Mouse (Mus musculus) embryonic facial prominence, embryonic 12.5 days (tissue): ENCODE measurements around the gene Kcna5. TPM values are rescaled to one million over a fixed set of nuclear protein-coding genes. Genes with fewer than 3 reads are reported as not detected.

ENCODE experiments used
- ATAC-seq: fragments of 200-750 bp; cut with Nextera tagmentation; 2 replicates; pipeline ENCODE4 v1.8.0; 2017; ENCODE audit not compliant: insufficient number of reproducible peaks, insufficient read depth, low FRiP score, low TSS enrichment
- H3K27ac ChIP-seq: fragments of 300-500 bp; sonication (generic); 2 replicates; pipeline ENCODE4 v1.5.1; 2016; ENCODE audit warnings: mild to moderate bottlenecking
- H3K27me3 ChIP-seq: fragments of 300-500 bp; sonication (generic); 2 replicates; pipeline ENCODE4 v1.6.1; 2016; ENCODE audit warnings: mild to moderate bottlenecking, moderate library complexity
- H3K36me3 ChIP-seq: fragments of 300-500 bp; sonication (generic); 2 replicates; pipeline ENCODE4 v1.6.1; 2016; ENCODE audit warnings: mild to moderate bottlenecking
- H3K4me1 ChIP-seq: fragments of 300-500 bp; sonication (generic); 2 replicates; pipeline ENCODE4 v1.6.1; 2016
- H3K4me2 ChIP-seq: fragments of 300-500 bp; sonication (generic); replicated peaks from 2 replicates; pipeline ENCODE4 v1.6.1; 2016; ENCODE audit warnings: mild to moderate bottlenecking, moderate library complexity
- H3K4me3 ChIP-seq: fragments of 300-500 bp; sonication (generic); 2 replicates; pipeline ENCODE4 v1.5.1; 2016; ENCODE audit warnings: mild to moderate bottlenecking
- H3K9ac ChIP-seq: fragments of 300-500 bp; sonication (generic); 2 replicates; pipeline ENCODE4 v1.6.1; 2016; ENCODE audit warnings: mild to moderate bottlenecking, moderate library complexity
- H3K9me3 ChIP-seq: fragments of 300-500 bp; sonication (generic); 2 replicates; pipeline ENCODE4 v1.6.1; 2016; ENCODE audit warnings: mild to moderate bottlenecking, moderate library complexity
- WGBS: fragments of 180-500 bp; shearing (Covaris S2); methylation state at CpG from one replicate; pipeline ENCODE4 v1.1.7; 2016; 5-methylcytosine and 5-hydroxymethylcytosine counted together
- polyA plus RNA-seq: library from polyadenylated mRNA; unstranded; fragments of >200 nt; fragmentation: Nextera tagmentation; extraction: Ambion mirVana; gene quantifications from 2 replicates; pipeline ENCODE4 v1.2.1, GENCODE M21; 2016

The Kcna5 gene
- polyA plus RNA-seq, result 4.3 and 5.7 TPM in 2 replicates

DNA sequence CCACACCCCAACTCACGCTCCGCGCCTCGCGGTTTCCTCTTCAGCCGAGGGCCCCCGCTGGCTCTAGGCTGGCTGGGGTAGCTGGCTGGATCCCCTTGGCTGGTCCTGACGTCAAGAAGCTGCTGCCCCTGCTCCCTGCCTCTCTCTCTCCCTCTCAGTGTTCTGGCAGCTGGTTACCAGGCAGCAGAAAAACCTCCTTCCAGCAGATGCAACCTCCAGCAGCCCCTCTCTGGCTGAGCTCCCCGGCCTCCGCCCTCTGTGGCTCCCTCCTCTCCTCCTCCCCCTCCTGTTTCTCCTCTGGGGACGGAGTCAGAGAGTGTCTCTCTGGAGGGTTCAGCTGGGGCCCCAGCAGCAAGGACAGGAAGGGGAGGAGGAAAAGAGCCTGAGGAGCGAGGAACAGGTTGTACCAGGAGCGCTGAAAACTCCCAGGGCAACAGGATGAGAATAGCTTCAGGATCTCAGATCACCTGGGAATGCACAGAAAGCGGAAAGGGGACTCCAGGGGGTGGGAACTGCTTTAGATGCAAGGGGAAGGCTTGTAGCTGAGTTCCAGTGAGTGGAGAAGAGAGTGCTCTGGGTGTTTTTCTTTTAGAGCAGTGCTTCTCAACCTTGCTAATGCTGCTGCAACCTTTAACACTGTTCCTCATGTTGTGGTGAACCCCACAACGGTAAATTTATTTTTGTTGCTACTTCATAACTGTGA, at the start of gene Kcna5:
TSS of gene Kcna5 (minus strand) at position 205 of the 703 bp plus-strand sequence.
- Histone ChIP-seq H3K9ac (peak within 1 kb of the TSS; percentile 37; the same call in 1 of the 2 replicates), H3K27me3 (peaks cover 18% of the 10 kb centered on the region), H3K9me3 (no peaks in the 10 kb centered on the region), H3K4me3 (peak within 1 kb of the TSS; percentile 24), H3K27ac (peak within 1 kb of the TSS; percentile 78), H3K4me2 (peak within 1 kb of the TSS; percentile 52), H3K4me1 (peaks cover 38% of the 10 kb centered on the region), H3K36me3 (no peaks in the 10 kb centered on the region)
- WGBS, result 2% methylated on average over 15 of the region's 15 CpGs
- ATAC-seq, result peak; percentile 73

DNA sequence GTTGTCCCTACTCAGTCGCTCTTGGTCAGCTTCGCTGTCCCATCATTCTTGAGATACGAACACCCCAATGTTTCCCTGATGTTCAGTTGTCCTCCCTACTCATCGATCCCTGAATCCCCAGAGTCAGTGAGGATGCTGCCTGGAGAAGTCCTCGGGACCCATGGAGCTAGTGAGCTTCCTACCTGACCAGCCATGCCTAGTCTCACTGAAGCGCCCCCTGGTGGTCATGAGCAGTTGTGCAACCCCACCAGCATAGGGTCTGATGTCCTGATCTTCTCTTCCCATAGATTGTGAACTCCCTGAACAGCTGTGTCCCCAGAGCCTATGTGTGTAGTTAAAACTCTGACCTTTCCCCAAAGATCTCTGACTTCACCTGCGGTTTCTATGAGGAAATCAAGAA, 47.9 kb upstream of the Kcna5 start:
- Histone ChIP-seq H3K4me3 (no peak overlapping the region), H3K9me3 (no peaks in the 10 kb centered on the region), H3K4me1 (peaks cover 10% of the 10 kb centered on the region; the same call in 1 of the 2 replicates), H3K4me2 (no peak overlapping the region), H3K27ac (no peak overlapping the region), H3K27me3 (0 out of 2 replicates have a peak, but pooled peaks cover 5% of the 10 kb centered on the region), H3K36me3 (no peaks in the 10 kb centered on the region), H3K9ac (no peak overlapping the region)
- WGBS, result 60% methylated on average over 7 of the region's 7 CpGs
- ATAC-seq, result no peak

DNA sequence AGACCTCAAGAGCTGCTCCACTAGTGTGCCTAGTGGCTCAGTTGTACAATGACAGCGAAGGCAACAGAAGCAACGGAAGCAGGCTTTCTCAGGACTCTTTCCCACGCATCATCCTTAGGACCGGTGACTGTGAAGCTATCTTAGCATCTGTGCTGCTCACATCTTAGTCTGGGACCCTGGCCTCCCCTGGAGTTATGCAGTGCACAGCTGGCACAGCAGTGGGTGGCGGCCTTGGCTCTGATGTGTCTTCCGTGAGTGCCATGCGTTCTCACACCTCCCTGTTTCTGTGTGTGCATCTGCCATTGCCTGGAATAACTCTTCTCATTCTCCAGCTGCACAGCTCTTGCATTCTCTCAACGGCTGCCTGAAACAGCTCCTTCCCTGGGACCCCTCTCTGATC, 46.4 kb upstream of the Kcna5 start:
- 84% methylated on average over 8 of the region's 8 CpGs for WGBS
- Histone ChIP-seq H3K36me3 (no peaks in the 10 kb centered on the region), H3K27ac (no peak overlapping the region), H3K4me3 (no peak overlapping the region), H3K4me2 (no peak overlapping the region), H3K27me3 (0 out of 2 replicates have a peak, but pooled peaks cover 5% of the 10 kb centered on the region), H3K4me1 (no peaks in the 10 kb centered on the region), H3K9ac (no peak overlapping the region), H3K9me3 (no peaks in the 10 kb centered on the region)
- no peak for ATAC-seq

DNA sequence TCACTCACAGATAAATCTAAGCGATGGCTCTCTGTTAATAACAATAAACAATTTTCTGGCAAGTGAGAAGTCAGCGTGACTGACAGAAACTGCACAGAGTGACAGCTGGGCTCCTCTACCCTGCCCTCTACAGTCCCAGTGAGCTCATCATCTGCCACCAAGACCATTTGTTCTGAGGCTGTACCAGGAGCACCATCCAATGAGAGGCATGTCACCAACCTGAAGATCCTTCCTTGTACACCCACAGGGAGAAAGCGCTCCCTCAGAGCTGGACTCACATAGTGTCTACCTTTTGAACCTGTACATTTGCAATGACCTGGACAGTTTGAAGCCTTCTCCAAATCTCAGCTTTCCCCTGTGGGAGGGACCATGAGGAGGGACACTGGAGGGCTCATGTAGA, 45.4 kb upstream of the Kcna5 start:
- Histone ChIP-seq H3K27ac (no peak overlapping the region), H3K27me3 (0 out of 2 replicates have a peak, but pooled peaks cover under 1% of the 10 kb centered on the region), H3K4me2 (no peak overlapping the region), H3K9ac (no peak overlapping the region), H3K9me3 (no peaks in the 10 kb centered on the region), H3K4me3 (no peak overlapping the region), H3K36me3 (no peaks in the 10 kb centered on the region), H3K4me1 (no peaks in the 10 kb centered on the region)
- no peak for ATAC-seq
- WGBS, result 83% methylated on average over 3 of the region's 3 CpGs

DNA sequence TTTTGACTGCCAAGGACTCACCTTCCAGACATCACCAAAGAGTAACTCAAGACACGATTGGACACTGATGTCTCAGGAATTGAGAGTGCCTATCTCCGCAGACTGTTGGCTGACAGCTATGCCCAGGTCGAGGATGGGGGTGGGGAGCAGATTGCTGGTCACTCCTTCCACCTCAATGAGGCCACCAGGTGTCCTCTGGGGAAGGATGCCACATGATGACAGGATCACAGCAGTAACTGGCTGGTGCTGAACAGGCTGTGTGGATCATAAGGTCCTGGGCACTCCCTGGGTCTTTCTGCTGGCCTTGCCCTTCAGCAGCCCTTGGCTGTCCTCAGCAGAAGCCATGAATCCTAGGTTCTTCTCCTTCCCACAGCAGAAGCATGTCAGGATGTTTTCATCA, 42.2 kb upstream of the Kcna5 start:
- Histone ChIP-seq H3K27me3 (no peaks in the 10 kb centered on the region), H3K4me2 (no peak overlapping the region), H3K4me1 (no peaks in the 10 kb centered on the region), H3K9ac (no peak overlapping the region), H3K27ac (no peak overlapping the region), H3K9me3 (no peaks in the 10 kb centered on the region), H3K4me3 (no peak overlapping the region), H3K36me3 (no peaks in the 10 kb centered on the region)
- ATAC-seq, result no peak
- 87% methylated on average over 3 of the region's 3 CpGs for WGBS

DNA sequence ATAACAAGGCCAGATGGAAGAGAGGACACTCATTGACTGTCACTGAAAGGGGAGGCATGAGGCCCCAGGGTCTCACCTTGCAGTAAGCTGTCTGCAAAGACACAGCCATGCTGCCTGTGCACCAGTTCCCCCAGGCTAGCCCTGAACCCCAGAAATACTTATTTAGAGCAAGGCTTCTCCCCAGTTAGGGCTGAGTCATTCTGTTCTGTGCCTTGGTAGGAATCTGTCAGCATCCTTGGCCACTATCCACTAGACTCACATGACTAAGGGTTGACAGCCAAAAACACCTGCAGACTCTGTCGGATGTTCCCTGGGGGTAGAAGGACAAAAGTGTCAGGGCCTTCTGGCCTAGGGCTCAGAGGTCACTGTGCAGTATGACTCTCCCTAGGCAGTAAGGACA, 41.4 kb upstream of the Kcna5 start:
- ATAC-seq, result no peak
- no peaks in the 10 kb centered on the region for H3K27me3 ChIP-seq

DNA sequence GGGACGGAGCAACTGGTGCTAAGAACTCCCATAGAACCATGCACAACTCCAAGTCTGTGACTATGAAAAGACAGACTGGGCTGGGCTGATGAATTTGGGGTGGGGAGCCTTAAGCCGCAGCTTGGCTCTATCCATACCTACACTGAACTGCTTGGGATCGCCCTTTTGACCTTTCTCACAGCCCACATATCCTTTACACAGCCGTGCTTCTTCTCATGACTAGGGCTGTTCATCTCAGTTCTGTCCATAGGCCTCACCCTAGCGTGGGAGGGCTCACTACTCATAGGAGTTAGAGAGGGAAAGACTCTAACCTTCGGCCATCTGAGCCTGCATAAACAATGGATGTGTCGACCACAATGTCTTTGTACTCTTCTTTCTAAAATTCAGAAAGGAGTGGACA, 39.6 kb upstream of the Kcna5 start:
- 80% methylated on average over 7 of the region's 7 CpGs for WGBS
- no peaks in the 10 kb centered on the region for H3K4me1 ChIP-seq
- H3K4me2 ChIP-seq, result no peak overlapping the region
- H3K9me3 ChIP-seq, result no peaks in the 10 kb centered on the region
- H3K4me3 ChIP-seq, result no peak overlapping the region
- no peak overlapping the region for H3K27ac ChIP-seq
- no peak overlapping the region for H3K9ac ChIP-seq
- H3K27me3 ChIP-seq, result no peaks in the 10 kb centered on the region
- no peaks in the 10 kb centered on the region for H3K36me3 ChIP-seq
- ATAC-seq, result no peak

More for the DNA sequence above, 41.4 kb upstream of the Kcna5 start:
- Histone ChIP-seq H3K4me2 (no peak overlapping the region), H3K4me3 (no peak overlapping the region), H3K9me3 (no peaks in the 10 kb centered on the region), H3K9ac (no peak overlapping the region), H3K36me3 (no peaks in the 10 kb centered on the region), H3K4me1 (no peaks in the 10 kb centered on the region), H3K27ac (no peak overlapping the region)
- WGBS, result 48% methylated on average over 1 of the region's 1 CpGs

DNA sequence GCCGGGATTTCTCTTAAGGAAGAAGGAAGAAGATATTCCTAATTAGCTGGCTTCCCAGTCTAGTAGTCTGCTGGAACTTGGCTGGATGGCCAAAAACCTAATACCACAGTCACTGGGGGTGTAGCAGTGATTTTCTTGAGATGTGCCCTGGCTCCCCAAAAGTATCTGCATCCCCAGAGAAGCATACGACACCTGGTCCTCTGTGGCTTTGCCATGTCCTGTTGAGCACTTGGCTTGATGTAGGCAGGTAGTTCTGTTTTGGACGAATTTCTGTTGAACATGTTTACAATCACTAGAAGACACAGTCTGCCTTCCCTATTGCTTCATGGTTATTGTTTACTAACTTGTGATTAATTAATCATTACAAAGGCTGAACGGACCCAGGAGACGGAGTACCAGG, 37.8 kb upstream of the Kcna5 start:
- Histone ChIP-seq H3K4me2 (no peak overlapping the region), H3K4me1 (no peaks in the 10 kb centered on the region), H3K36me3 (no peaks in the 10 kb centered on the region), H3K27me3 (no peaks in the 10 kb centered on the region), H3K9me3 (no peaks in the 10 kb centered on the region), H3K9ac (no peak overlapping the region), H3K4me3 (no peak overlapping the region), H3K27ac (no peak overlapping the region)
- WGBS, result 86% methylated on average over 5 of the region's 5 CpGs
- no peak for ATAC-seq

DNA sequence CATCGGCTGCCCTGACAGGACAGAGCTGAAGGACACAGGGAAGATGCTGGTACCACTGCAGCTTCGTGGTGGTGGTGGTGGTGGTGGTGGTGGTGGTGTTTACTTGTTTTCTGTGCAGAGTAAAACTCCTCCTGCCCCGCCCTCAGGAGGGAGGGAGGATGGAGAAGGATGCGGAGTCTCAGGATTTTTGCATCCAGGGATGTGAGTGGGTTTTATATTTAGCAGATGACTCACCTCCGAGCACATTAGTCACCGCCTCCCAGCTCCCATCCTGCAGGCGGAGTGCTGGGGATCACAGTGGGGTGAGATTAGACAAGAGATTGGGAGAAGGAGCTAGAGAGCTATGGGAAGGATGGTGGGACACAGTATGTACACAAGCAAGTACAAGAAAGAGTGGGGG, 34.6 kb upstream of the Kcna5 start:
- ATAC-seq, result no peak
- Histone ChIP-seq H3K27ac (no peak overlapping the region), H3K9me3 (no peaks in the 10 kb centered on the region), H3K36me3 (no peaks in the 10 kb centered on the region), H3K9ac (no peak overlapping the region), H3K4me1 (no peaks in the 10 kb centered on the region), H3K4me2 (no peak overlapping the region), H3K4me3 (no peak overlapping the region), H3K27me3 (no peaks in the 10 kb centered on the region)
- WGBS, result 73% methylated on average over 7 of the region's 7 CpGs

DNA sequence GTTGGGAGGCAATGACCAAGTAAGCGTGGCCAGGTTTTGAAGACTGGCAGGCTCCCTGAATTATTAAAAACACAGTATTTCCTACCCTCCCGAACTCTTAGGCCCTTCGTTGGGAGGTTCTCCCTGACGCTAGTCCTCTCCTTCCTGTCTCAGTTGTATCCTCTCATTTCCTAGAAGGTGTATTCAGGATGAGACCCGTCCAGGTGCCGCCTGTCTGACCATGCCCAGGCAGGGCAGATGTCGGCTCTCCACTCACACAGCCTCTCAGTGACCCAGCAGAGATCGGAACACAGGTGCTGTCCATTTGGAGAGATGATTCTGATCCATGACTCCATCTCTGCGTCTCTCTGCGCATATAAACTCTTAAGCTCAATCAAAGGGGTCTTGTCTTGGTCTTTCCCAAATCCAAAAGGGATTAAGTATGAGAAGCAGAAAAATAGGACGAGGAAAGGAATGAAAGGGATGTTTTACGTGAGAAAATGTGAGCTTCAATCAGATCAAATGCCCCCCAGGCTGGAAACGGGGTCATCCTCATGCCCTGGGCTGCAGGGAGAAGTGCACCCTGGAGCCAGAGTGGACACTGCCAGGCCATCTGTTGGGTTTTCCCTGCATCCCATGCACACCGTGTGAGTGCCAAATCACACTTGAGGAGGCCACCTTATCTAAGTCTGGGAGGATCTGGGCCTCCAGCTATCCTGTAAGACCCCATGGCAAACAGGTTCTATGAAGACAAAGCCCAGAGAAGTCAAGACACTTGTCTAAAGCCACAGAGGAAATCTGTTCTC, 33.0 kb upstream of the Kcna5 start:
- Histone ChIP-seq H3K4me1 (no peaks in the 10 kb centered on the region), H3K36me3 (no peaks in the 10 kb centered on the region), H3K27ac (no peak overlapping the region), H3K4me3 (no peak overlapping the region), H3K9ac (no peak overlapping the region), H3K27me3 (no peaks in the 10 kb centered on the region), H3K4me2 (no peak overlapping the region), H3K9me3 (no peaks in the 10 kb centered on the region)
- 84% methylated on average over 14 of the region's 14 CpGs for WGBS
- ATAC-seq, result no peak

DNA sequence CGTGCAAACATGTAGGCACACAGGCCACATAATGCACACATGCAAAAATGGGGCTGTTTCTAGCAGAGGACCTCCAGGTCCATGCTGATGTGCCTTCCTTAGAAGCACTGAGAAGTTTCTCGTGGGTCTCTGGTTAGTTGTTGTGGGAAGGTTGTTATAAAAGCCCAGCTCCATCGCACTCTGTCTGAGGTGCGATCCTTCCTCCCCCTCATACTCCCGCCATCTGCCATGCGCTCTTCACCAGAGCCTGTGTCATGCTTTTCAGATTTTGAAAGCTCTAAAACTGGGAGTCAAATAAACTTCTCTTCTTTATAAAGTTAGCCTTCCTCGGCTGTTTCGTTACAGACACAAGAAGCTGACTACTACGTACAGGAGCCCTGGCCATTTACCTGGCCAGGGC, 32.1 kb upstream of the Kcna5 start:
- Histone ChIP-seq H3K4me3 (no peak overlapping the region), H3K36me3 (no peaks in the 10 kb centered on the region), H3K4me2 (no peak overlapping the region), H3K27me3 (no peaks in the 10 kb centered on the region), H3K9ac (no peak overlapping the region), H3K9me3 (no peaks in the 10 kb centered on the region), H3K4me1 (no peaks in the 10 kb centered on the region), H3K27ac (no peak overlapping the region)
- no peak for ATAC-seq
- 94% methylated on average over 9 of the region's 9 CpGs for WGBS

DNA sequence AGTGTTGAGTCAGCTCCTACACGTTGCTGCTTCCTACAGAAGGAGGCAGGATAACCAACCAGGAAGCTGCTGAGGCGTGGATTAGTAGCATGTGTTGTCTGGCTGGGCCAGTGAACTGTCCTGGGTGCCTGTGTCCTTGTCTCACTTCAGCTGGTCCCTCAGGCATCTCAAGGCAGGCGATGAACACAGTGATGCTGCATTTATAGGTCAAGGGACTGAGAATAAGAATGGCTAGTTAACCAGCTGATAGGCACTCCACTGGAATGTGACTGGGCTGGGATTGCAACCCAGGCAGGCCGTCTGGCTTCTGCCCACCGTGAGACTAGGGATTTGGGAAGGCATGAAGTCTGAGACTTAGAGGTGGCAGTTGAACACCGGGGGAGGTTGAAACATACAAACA, 29.2 kb upstream of the Kcna5 start:
- Histone ChIP-seq H3K4me2 (no peak overlapping the region), H3K9ac (no peak overlapping the region), H3K27me3 (no peaks in the 10 kb centered on the region), H3K4me1 (peaks cover 12% of the 10 kb centered on the region), H3K9me3 (no peaks in the 10 kb centered on the region), H3K27ac (no peak overlapping the region), H3K4me3 (no peak overlapping the region), H3K36me3 (no peaks in the 10 kb centered on the region)
- WGBS, result 56% methylated on average over 6 of the region's 6 CpGs
- no peak for ATAC-seq
